In genomic region chr16:70213861-70214597, GRCm38 (mm10) we compare ENCODE assay signal across 14 mouse cellular contexts.
DNase-seq lines count a peak whose midpoint lies in the region; ATAC-seq and TF ChIP-seq lines count a peak whose summit lies in the region.
"Had no signal": no experiment of that assay in that cellular context is flagged by ENCODE, and none has a peak within 500 bp of the region (broad histone marks: within the 10 kb centered on the region; RNA-seq: fewer than 3 reads in every experiment).

No protein-coding gene starts in this region.

- H3K27ac ChIP-seq in liver, adult 2 months (replicated peaks; ENCODE audit: insufficient read depth, low read depth, low read length): no peak overlapping the region
- H3K27ac ChIP-seq in liver, embryonic 11.5 days (ENCODE audit: low read depth, low read length): no peak overlapping the region
- H3K27ac ChIP-seq in intestine, embryonic 15.5 days: 0 out of 2 replicates have a peak overlapping the region, but pooled peaks have one; percentile 51
- H3K27ac ChIP-seq in intestine, postnatal 0 days (ENCODE audit: low read depth, low read length): peak overlapping the region; percentile 57
- H3K27ac ChIP-seq: embryonic facial prominence, embryonic 10.5 days; forebrain, embryonic 13.5 days had no signal

- intact Hi-C loops in heart, postnatal 36 days (cut with DNase I): no loop called here

- TF ChIP-seq CTCF in liver, adult 2 months (IDR thresholded peaks at IDR 0.05; ENCODE audit: low read depth, low read length): no peak
- TF ChIP-seq CTCF in intestine, postnatal 0 days (IDR thresholded peaks at IDR 0.05; ENCODE audit: low read depth): no peak

- H3K4me2 ChIP-seq in liver, embryonic 11.5 days: no peak overlapping the region
- no peak overlapping the region for H3K4me2 ChIP-seq in intestine, embryonic 15.5 days (replicated peaks)
- no peak overlapping the region for H3K4me2 ChIP-seq in intestine, postnatal 0 days (replicated peaks; ENCODE audit: low read depth)
- H3K4me2 ChIP-seq: forebrain, embryonic 13.5 days; heart, embryonic 12.5 days had no signal

- H3K9me3 ChIP-seq in liver, embryonic 11.5 days (ENCODE audit: control insufficient read depth, low read length): no peaks in the 10 kb centered on the region
- no peaks in the 10 kb centered on the region for H3K9me3 ChIP-seq in intestine, embryonic 15.5 days
- H3K9me3 ChIP-seq in intestine, postnatal 0 days (ENCODE audit: control insufficient read depth): no peaks in the 10 kb centered on the region
- H3K9me3 ChIP-seq: embryonic facial prominence, embryonic 10.5 days; forebrain, embryonic 13.5 days had no signal

- no peaks in the 10 kb centered on the region for H3K79me2 ChIP-seq in liver, adult 2 months (ENCODE audit: control insufficient read depth, insufficient read depth, low read length)

- peak; percentile 53 for DNase-seq in liver, adult 2 months (ENCODE audit: extremely low read depth, low read depth, low spot score)
- DNase-seq in liver, embryonic 11.5 days (ENCODE audit: low spot score): no peak
- DNase-seq in thymus, postnatal 14 days: no peak
- no peak for DNase-seq in heart, postnatal 36 days
- DNase-seq: adrenal gland, adult 8-10 months; adrenal gland, postnatal 36 days; cerebellum, adult 2 months; forebrain, postnatal 0 days; gastrocnemius, postnatal 25 days had no signal

- 26% methylated on average over 1 of the region's 1 CpGs for WGBS in liver, adult 2 months
- 33% methylated on average over 1 of the region's 1 CpGs for WGBS in liver, embryonic 11.5 days
- 37% methylated on average over 1 of the region's 1 CpGs for WGBS in intestine, embryonic 15.5 days
- WGBS in intestine, postnatal 0 days: 45% methylated on average over 1 of the region's 1 CpGs

- H3K36me3 ChIP-seq in liver, adult 2 months (ENCODE audit: control insufficient read depth, insufficient read depth, low read length): no peaks in the 10 kb centered on the region
- no peaks in the 10 kb centered on the region for H3K36me3 ChIP-seq in liver, embryonic 11.5 days (ENCODE audit: control insufficient read depth, insufficient read depth, low read length)
- no peaks in the 10 kb centered on the region for H3K36me3 ChIP-seq in intestine, embryonic 15.5 days
- H3K36me3 ChIP-seq in intestine, postnatal 0 days (ENCODE audit: control insufficient read depth, insufficient read depth): no peaks in the 10 kb centered on the region
- H3K36me3 ChIP-seq: embryonic facial prominence, embryonic 10.5 days; heart, embryonic 12.5 days had no signal

- no peak overlapping the region for H3K4me3 ChIP-seq in liver, adult 2 months (ENCODE audit: insufficient read depth, low read depth, low read length)
- H3K4me3 ChIP-seq in liver, embryonic 11.5 days (ENCODE audit: low read depth, low read length): no peak overlapping the region
- no peak overlapping the region for H3K4me3 ChIP-seq in intestine, embryonic 15.5 days (replicated peaks)
- H3K4me3 ChIP-seq in intestine, postnatal 0 days (ENCODE audit: low read depth, low read length): no peak overlapping the region
- H3K4me3 ChIP-seq: embryonic facial prominence, embryonic 10.5 days; forebrain, embryonic 13.5 days; heart, embryonic 12.5 days had no signal

- H3K27me3 ChIP-seq in liver, adult 2 months (ENCODE audit: control insufficient read depth, insufficient read depth, low read length): no peaks in the 10 kb centered on the region
- no peaks in the 10 kb centered on the region for H3K27me3 ChIP-seq in liver, embryonic 11.5 days (replicated peaks; ENCODE audit: control insufficient read depth, insufficient read depth, low read length)
- no peaks in the 10 kb centered on the region for H3K27me3 ChIP-seq in intestine, embryonic 15.5 days (replicated peaks)
- H3K27me3 ChIP-seq in intestine, postnatal 0 days (replicated peaks; ENCODE audit: control insufficient read depth, insufficient read depth, low read length): no peaks in the 10 kb centered on the region
- H3K27me3 ChIP-seq: forebrain, embryonic 13.5 days; heart, embryonic 12.5 days had no signal

- no peak for TF ChIP-seq POLR2A in liver, adult 2 months (IDR thresholded peaks at IDR 0.05; ENCODE audit: extremely low read depth, insufficient read depth, low read length)

- no peak for ATAC-seq in liver, embryonic 11.5 days (replicated peaks; ENCODE audit: low FRiP score)
- peak; percentile 96 for ATAC-seq in intestine, embryonic 15.5 days
- ATAC-seq in intestine, postnatal 0 days: peak; percentile 98
- ATAC-seq: forebrain, embryonic 13.5 days; forebrain, postnatal 0 days had no signal

- no peak overlapping the region for H3K9ac ChIP-seq in liver, adult 2 months (ENCODE audit: low read depth, low read length)
- H3K9ac ChIP-seq in liver, embryonic 11.5 days (ENCODE audit: low read depth, low read length): no peak overlapping the region
- H3K9ac ChIP-seq in intestine, embryonic 15.5 days: no peak overlapping the region
- no peak overlapping the region for H3K9ac ChIP-seq in intestine, postnatal 0 days (ENCODE audit: low read depth, low read length)
- H3K9ac ChIP-seq: forebrain, embryonic 13.5 days; forebrain, postnatal 0 days; heart, embryonic 12.5 days had no signal

- no peaks in the 10 kb centered on the region; the same call in 1 of the 2 replicates for H3K4me1 ChIP-seq in liver, adult 2 months (ENCODE audit: control insufficient read depth, insufficient read depth, low read length)
- no peaks in the 10 kb centered on the region for H3K4me1 ChIP-seq in liver, embryonic 11.5 days (replicated peaks; ENCODE audit: control insufficient read depth, insufficient read depth, low read length)
- 0 out of 2 replicates have a peak, but pooled peaks cover 3% of the 10 kb centered on the region for H3K4me1 ChIP-seq in intestine, embryonic 15.5 days (replicated peaks)
- no peaks in the 10 kb centered on the region for H3K4me1 ChIP-seq in intestine, postnatal 0 days (replicated peaks; ENCODE audit: control insufficient read depth, insufficient read depth, low read length)
- H3K4me1 ChIP-seq: embryonic facial prominence, embryonic 10.5 days; heart, embryonic 12.5 days had no signal

Comparison
In these comparisons a context has a peak if more than half of its experiments do, and no peak if none do; other contexts are left out.
1. H3K27ac ChIP-seq: peak in intestine, embryonic 15.5 days (single experiment) and intestine, postnatal 0 days (single experiment); none in liver, adult 2 months (single experiment) and liver, embryonic 11.5 days (single experiment).